Mouse (Mus musculus) MEL (cell line): ENCODE measurements around the gene Tmem239. TPM values are rescaled to one million over a fixed set of nuclear protein-coding genes. Genes with fewer than 3 reads are reported as not detected.

ENCODE experiments used
- DNase-seq: peaks from one replicate; pipeline ENCODE4 v3.0.0; 2011; ENCODE audit warnings: low read depth, low spot score
- H3K27ac ChIP-seq: 2 replicates; pipeline ENCODE4 v1.5.1; 2012; ENCODE audit warnings: low read depth, mild to moderate bottlenecking, control low read depth, low read length, moderate library complexity; ENCODE audit not compliant: control insufficient read depth
- H3K27me3 ChIP-seq, 2 experiments: fragments of 150-350 bp in 1 of 2; sonication (generic) in 1 of 2; 2 replicates each; pipeline ENCODE4 v1.6.1; 2012; ENCODE audit warnings: low read length in 2 of 2, mild to moderate bottlenecking in 2 of 2, improper control_type of control experiment in 1 of 2, moderate library complexity in 1 of 2; ENCODE audit not compliant: insufficient read depth in 2 of 2, control insufficient read depth in 1 of 2
- H3K36me3 ChIP-seq, 2 experiments: 2 replicates each; pipeline ENCODE4 v1.6.1; 2012 to 2014; ENCODE audit warnings: low read length in 2 of 2, improper control_type of control experiment in 1 of 2, inconsistent platforms in 1 of 2, mild to moderate bottlenecking in 1 of 2; ENCODE audit not compliant: insufficient read depth in 2 of 2, control insufficient read depth in 1 of 2
- H3K4me1 ChIP-seq, 2 experiments: fragments of 150-350 bp in 1 of 2; sonication (generic) in 1 of 2; 2 replicates each; pipeline ENCODE4 v1.6.1; 2012; ENCODE audit warnings: low read length in 2 of 2, improper control_type of control experiment in 1 of 2, mild to moderate bottlenecking in 1 of 2; ENCODE audit not compliant: insufficient read depth in 2 of 2, control insufficient read depth in 1 of 2
- H3K4me3 ChIP-seq, 2 experiments: fragments of 150-350 bp in 1 of 2; sonication (generic) in 1 of 2; 2 replicates each; pipeline ENCODE4 v1.5.1; 2012; ENCODE audit warnings: low read depth in 2 of 2, low read length in 2 of 2, mild to moderate bottlenecking in 2 of 2, moderate library complexity in 2 of 2, control low read depth in 1 of 2, improper control_type of control experiment in 1 of 2; ENCODE audit not compliant: control insufficient read depth in 1 of 2, insufficient read depth in 1 of 2
- H3K79me2 ChIP-seq: 2 replicates; pipeline ENCODE4 v1.6.1; 2012; ENCODE audit warnings: mild to moderate bottlenecking, low read length, moderate library complexity; ENCODE audit not compliant: control insufficient read depth, poor library complexity, insufficient read depth
- H3K9ac ChIP-seq: 2 replicates; pipeline ENCODE4 v1.6.1; 2012; ENCODE audit warnings: low read depth, mild to moderate bottlenecking, control low read depth, low read length, moderate library complexity; ENCODE audit not compliant: control insufficient read depth, poor library complexity, severe bottlenecking
- H3K9me3 ChIP-seq: fragments of 150-350 bp; sonication (generic); replicated peaks from 2 replicates; pipeline ENCODE4 v1.6.1; 2012; ENCODE audit warnings: mild to moderate bottlenecking, low read length, improper control_type of control experiment, moderate library complexity; ENCODE audit not compliant: insufficient read depth
- CHD1 ChIP-seq: IDR thresholded peaks from 2 replicates; pipeline ENCODE4 v1.6.1; 2012; ENCODE audit warnings: low read depth, mild to moderate bottlenecking, inconsistent platforms, low read length, improper control_type of control experiment
- ELF1 ChIP-seq: IDR thresholded peaks from 2 replicates; pipeline ENCODE4 v1.6.1; 2014; ENCODE audit warnings: low read depth, mild to moderate bottlenecking, inconsistent platforms, low read length, improper control_type of control experiment, moderate library complexity
- GABPA ChIP-seq: IDR thresholded peaks from 2 replicates; pipeline ENCODE4 v1.6.1; 2012; ENCODE audit warnings: low read depth, mild to moderate bottlenecking, inconsistent platforms, low read length, improper control_type of control experiment, moderate library complexity
- GATA1 ChIP-seq: IDR thresholded peaks from 2 replicates; pipeline ENCODE4 v1.6.1; 2011; ENCODE audit warnings: low read depth, low read length, improper control_type of control experiment
- JUND ChIP-seq: IDR thresholded peaks from 2 replicates; pipeline ENCODE4 v1.6.1; 2011; ENCODE audit warnings: low read depth, mild to moderate bottlenecking, improper control_type of control experiment, low read length
- KAT2A ChIP-seq: conservative IDR thresholded peaks from 2 replicates; pipeline ENCODE4 v1.6.1; 2012; ENCODE audit warnings: low read depth, low read length, improper control_type of control experiment, inconsistent platforms
- MYC ChIP-seq: IDR thresholded peaks from 2 replicates; pipeline ENCODE4 v1.6.1; 2011; ENCODE audit warnings: low read depth, mild to moderate bottlenecking, low read length, improper control_type of control experiment, moderate library complexity
- POLR2AphosphoS2 ChIP-seq: IDR thresholded peaks from 2 replicates; pipeline ENCODE4 v1.6.1; 2011; ENCODE audit warnings: low read length, improper control_type of control experiment
- POLR2AphosphoS5 ChIP-seq: IDR thresholded peaks from 2 replicates; pipeline ENCODE4 v1.6.1; 2012; ENCODE audit warnings: low read depth, borderline replicate concordance, mild to moderate bottlenecking, inconsistent platforms, low read length, moderate library complexity, mixed read lengths
- RAD21 ChIP-seq: IDR thresholded peaks from 2 replicates; pipeline ENCODE4 v1.6.1; 2011; ENCODE audit warnings: mild to moderate bottlenecking, low read depth, low read length, improper control_type of control experiment
- SIN3A ChIP-seq: IDR thresholded peaks from 2 replicates; pipeline ENCODE4 v1.6.1; 2012; ENCODE audit warnings: low read length, improper control_type of control experiment, inconsistent platforms
- TAL1 ChIP-seq: IDR thresholded peaks from 2 replicates; pipeline ENCODE4 v1.6.1; 2012; ENCODE audit warnings: mild to moderate bottlenecking, inconsistent platforms, low read length, moderate library complexity, mixed read lengths
- USF1 ChIP-seq: IDR thresholded peaks from 2 replicates; pipeline ENCODE4 v1.6.1; 2014; ENCODE audit warnings: low read depth, mild to moderate bottlenecking, inconsistent platforms, low read length, improper control_type of control experiment, moderate library complexity
- USF2 ChIP-seq, 2 experiments: IDR thresholded peaks; 2 replicates each; pipeline ENCODE4 v1.6.1; 2011 to 2012; ENCODE audit warnings: improper control_type of control experiment in 2 of 2, low read length in 2 of 2, borderline replicate concordance in 1 of 2, inconsistent platforms in 1 of 2, low read depth in 1 of 2, mild to moderate bottlenecking in 1 of 2; ENCODE audit not compliant: insufficient read depth in 1 of 2
- ZC3H11A ChIP-seq: IDR thresholded peaks from 2 replicates; pipeline ENCODE4 v1.6.1; 2012; ENCODE audit warnings: low read depth, mild to moderate bottlenecking, inconsistent platforms, low read length, improper control_type of control experiment
- ZKSCAN1 ChIP-seq: IDR thresholded peaks from 2 replicates; pipeline ENCODE4 v1.6.1; 2012; ENCODE audit warnings: low read depth, mild to moderate bottlenecking, inconsistent platforms, low read length, improper control_type of control experiment, moderate library complexity
- ZNF384 ChIP-seq: IDR thresholded peaks from 2 replicates; pipeline ENCODE4 v1.6.1; 2012; ENCODE audit warnings: low read depth, mild to moderate bottlenecking, inconsistent platforms, low read length, improper control_type of control experiment
- polyA plus RNA-seq, 2 experiments: library from polyadenylated mRNA; stranded (reverse) in 1 of 2; unstranded in 1 of 2; fragments of >175 nt in 1 of 2; fragments of >200 nt in 1 of 2; gene quantifications; 2 replicates each; pipeline versions ENCODE4 v1.2.1 to v1.2.4; 2012; ENCODE audit warnings: low replicate concordance in 2 of 2, low read depth in 1 of 2; ENCODE audit not compliant: insufficient read length in 2 of 2, insufficient read depth in 1 of 2, missing spikeins in 1 of 2
- total RNA-seq: library from RNA; depleted of rRNA; stranded (reverse); fragments of 300-350 nt; gene quantifications from 2 replicates; pipeline ENCODE4 v1.2.3, GENCODE M21; 2012

The Tmem239 gene
- total and polyA plus RNA-seq, 3 experiments: 0.11 TPM; not detected in 2

DNA sequence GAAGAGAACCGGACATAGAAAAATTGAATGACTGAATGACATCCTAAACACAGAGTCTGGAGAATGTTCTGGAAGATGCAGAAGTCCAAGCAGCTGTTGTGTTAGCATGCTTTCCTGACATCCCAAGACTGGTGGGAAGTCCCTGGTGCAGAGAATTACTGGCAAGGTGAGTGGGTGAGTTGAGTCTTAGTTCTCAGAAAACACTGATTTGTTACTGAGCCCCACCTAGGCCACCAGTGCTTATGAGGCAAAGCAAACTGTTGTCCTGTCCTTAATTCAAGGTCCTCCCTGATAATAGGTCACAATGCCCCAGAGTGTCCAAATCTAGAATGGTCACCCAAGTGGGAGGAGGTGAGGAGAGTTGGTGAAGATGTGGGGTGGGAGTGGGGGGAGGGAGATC lies 1.3 kb upstream of the Tmem239 start, which contains the start of the genes Gm28372 and 1700020A23Rik (continued):
- TF ChIP-seq ZC3H11A: no peak

DNA sequence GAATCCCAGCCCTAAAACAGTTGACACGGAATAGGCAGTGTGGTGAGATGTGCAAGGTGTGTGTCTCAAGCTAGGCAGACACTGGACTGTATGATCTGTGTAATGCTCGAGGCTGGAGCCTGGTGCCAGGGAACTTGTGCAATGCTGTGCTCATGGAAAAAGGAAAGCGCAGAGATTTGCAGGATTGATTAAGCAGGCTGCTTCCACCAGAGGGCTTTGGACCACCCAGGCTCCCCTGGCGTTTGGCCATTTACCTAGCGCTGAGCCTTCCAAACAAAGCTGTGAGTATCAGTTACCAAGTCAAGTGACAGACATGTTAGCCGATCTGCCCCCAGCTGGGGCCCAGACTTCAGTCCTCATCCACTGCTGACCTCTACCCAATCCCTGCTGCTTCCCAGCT lies 1.9 kb downstream of the Tmem239 start:
- Histone ChIP-seq H3K4me3 (no peak overlapping the region), H3K36me3 (peaks cover 0 to 19% of the 10 kb centered on the region in 2 experiments; a peak in 2 of 4 replicates), H3K27me3 (no peaks in the 10 kb centered on the region), H3K4me1 (peaks cover 12 to 13% of the 10 kb centered on the region in 2 experiments), H3K9me3 (no peaks in the 10 kb centered on the region), H3K9ac (no peak overlapping the region), H3K27ac (no peak overlapping the region), H3K79me2 (no peaks in the 10 kb centered on the region)
- DNase-seq: no peak
- TF ChIP-seq ELF1 (no peak), KAT2A (no peak), GATA1 (no peak), MYC (no peak), USF2 (IDR thresholded peaks at IDR 0.05; ENCODE audit: borderline replicate concordance in 1 of 2, insufficient read depth in 1 of 2, low read depth in 1 of 2, low read length in 2 of 2) (no peak), CHD1 (no peak), GABPA (no peak), ZC3H11A (no peak), JUND (no peak), SIN3A (no peak), ZKSCAN1 (no peak), POLR2AphosphoS2 (no peak), TAL1 (no peak), RAD21 (no peak), ZNF384 (no peak), USF1 (no peak), POLR2AphosphoS5 (no peak)
